Comparison of ENCODE assay signal across 16 mouse cellular contexts in genomic region chr9:113019576-113019975, GRCm38 (mm10).
DNase-seq lines count a peak whose midpoint lies in the region; ATAC-seq and TF ChIP-seq lines count a peak whose summit lies in the region.
"Had no signal": no experiment of that assay in that cellular context is flagged by ENCODE, and none has a peak within 500 bp of the region (broad histone marks: within the 10 kb centered on the region; RNA-seq: fewer than 3 reads in every experiment).

No protein-coding gene starts in this region.

- H3K4me1 ChIP-seq in kidney, embryonic 16.5 days (ENCODE audit: insufficient read depth, low read length) = no peaks in the 10 kb centered on the region; the same call in 1 of the 2 replicates
- H3K4me1 ChIP-seq in stomach, postnatal 0 days (replicated peaks; ENCODE audit: control insufficient read depth, insufficient read depth) = no peaks in the 10 kb centered on the region
- H3K4me1 ChIP-seq: limb, embryonic 10.5 days had no signal

- no peaks in the 10 kb centered on the region for H3K36me3 ChIP-seq in kidney, embryonic 16.5 days (ENCODE audit: insufficient read depth, low read length)
- no peaks in the 10 kb centered on the region for H3K36me3 ChIP-seq in stomach, postnatal 0 days (ENCODE audit: control insufficient read depth, insufficient read depth, low read length)
- H3K36me3 ChIP-seq: embryonic facial prominence, embryonic 10.5 days; limb, embryonic 10.5 days had no signal

- DNase-seq in cerebellum, postnatal 4 days (ENCODE audit: low spot score in 2 of 2) = no peak
- no peak for DNase-seq in kidney, adult 11 months
- DNase-seq in right cerebral cortex, postnatal 4 days = peak; percentile 18
- no peak for DNase-seq in right cerebral cortex, postnatal 36 days (ENCODE audit: low spot score in 2 of 2)
- no peak for DNase-seq in embryo, embryonic 11 days
- DNase-seq in stomach, postnatal 0 days (ENCODE audit: low spot score) = no peak
- DNase-seq: gastrocnemius, postnatal 10 days; lung, postnatal 10 days; thymus, postnatal 36 days had no signal

- H3K4me3 ChIP-seq in kidney, embryonic 16.5 days (ENCODE audit: low read length) = no peak overlapping the region
- no peak overlapping the region for H3K4me3 ChIP-seq in stomach, postnatal 0 days (ENCODE audit: low read depth, low read length)
- H3K4me3 ChIP-seq: embryonic facial prominence, embryonic 10.5 days; limb, embryonic 10.5 days had no signal

- H3K27ac ChIP-seq in kidney, embryonic 16.5 days (ENCODE audit: low read length) = peak overlapping the region; percentile 31
- no peak overlapping the region for H3K27ac ChIP-seq in stomach, postnatal 0 days (replicated peaks)
- H3K27ac ChIP-seq: embryonic facial prominence, embryonic 10.5 days; limb, embryonic 10.5 days; liver, embryonic 14.5 days had no signal

- H3K4me2 ChIP-seq in kidney, embryonic 16.5 days (replicated peaks; ENCODE audit: low read depth, low read length) = peak overlapping the region; percentile 14; the same call in 1 of the 2 replicates
- H3K4me2 ChIP-seq in stomach, postnatal 0 days (replicated peaks; ENCODE audit: low read depth) = no peak overlapping the region

- 14% methylated on average over 6 of the region's 6 CpGs for WGBS in kidney, embryonic 16.5 days
- 66% methylated on average over 6 of the region's 6 CpGs for WGBS in stomach, postnatal 0 days

- H3K9me3 ChIP-seq in kidney, embryonic 16.5 days (ENCODE audit: low read length) = peaks cover 2% of the 10 kb centered on the region; the same call in 1 of the 2 replicates
- H3K9me3 ChIP-seq in stomach, postnatal 0 days (ENCODE audit: control insufficient read depth, low read length) = no peaks in the 10 kb centered on the region
- H3K9me3 ChIP-seq: embryonic facial prominence, embryonic 10.5 days; limb, embryonic 10.5 days had no signal

- H3K9ac ChIP-seq in kidney, embryonic 16.5 days (replicated peaks; ENCODE audit: low read length) = no peak overlapping the region
- no peak overlapping the region for H3K9ac ChIP-seq in stomach, postnatal 0 days (ENCODE audit: low read length)
- H3K9ac ChIP-seq: liver, embryonic 14.5 days had no signal

- ATAC-seq in cerebellum, adult (ENCODE audit: insufficient number of reproducible peaks, low FRiP score, low TSS enrichment) = peak; percentile 58; the same call in 1 of the 2 replicates
- ATAC-seq in kidney, embryonic 16.5 days (ENCODE audit: low FRiP score, low TSS enrichment) = peak; percentile 85
- no peak for ATAC-seq in stomach, postnatal 0 days (ENCODE audit: low FRiP score, low TSS enrichment)
- ATAC-seq: inflammation-experienced regulatory T-cells, adult 6 months had no signal

- TF ChIP-seq EP300 in stomach, postnatal 0 days (optimal IDR thresholded peaks at IDR 0.05) = no peak

- no peak for TF ChIP-seq CTCF in stomach, postnatal 0 days (IDR thresholded peaks at IDR 0.05; ENCODE audit: low read depth)

- no peaks in the 10 kb centered on the region for H3K27me3 ChIP-seq in kidney, embryonic 16.5 days (ENCODE audit: insufficient read depth, low read length)
- H3K27me3 ChIP-seq in stomach, postnatal 0 days (ENCODE audit: control insufficient read depth, insufficient read depth, low read length) = no peaks in the 10 kb centered on the region
- H3K27me3 ChIP-seq: CH12.LX had no signal
